Mouse (Mus musculus) gastrocnemius, adult 18-20 months (tissue): ENCODE measurements around the gene Dnal4. TPM values are rescaled to one million over a fixed set of nuclear protein-coding genes. Genes with fewer than 3 reads are reported as not detected.

Experiments used
- DNase-seq: peaks from one replicate; pipeline ENCODE4 v3.0.0; 2021; ENCODE audit warnings: low spot score
- total RNA-seq, 2 experiments: library from RNA; stranded (reverse); gene quantifications; 2 replicates each; pipeline ENCODE4 v1.2.3; 2021

Dnal4 gene
- total RNA-seq, 2 experiments from 2014 or later = 5.7 to 6.5 TPM

DNA sequence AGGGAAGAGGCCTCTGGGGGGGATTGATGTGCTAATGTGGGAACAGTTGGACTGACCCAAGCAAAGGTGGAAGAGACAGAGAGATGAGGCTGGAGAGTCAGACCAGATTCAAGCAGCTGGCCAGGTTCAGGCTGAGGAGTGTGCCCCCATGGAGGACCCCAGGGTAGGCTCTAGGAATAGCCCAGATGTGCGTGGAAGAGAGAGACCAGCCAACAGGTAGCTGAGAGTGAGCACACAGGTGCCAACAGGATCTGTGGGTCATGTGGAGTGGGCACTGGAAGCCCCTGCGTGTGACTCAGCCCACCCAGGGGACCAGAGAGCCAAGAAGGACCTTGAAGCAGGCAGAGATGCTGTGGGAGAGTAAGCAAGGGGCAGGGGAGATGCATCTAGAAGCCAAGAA is 24.0 kb upstream of the Dnal4 start:
- no peak for DNase-seq

GRCm38 (mm10) chr15:79800701-79801100 is 23.1 kb upstream of the Dnal4 start:
- DNase-seq = no peak

GRCm38 (mm10) chr15:79798591-79798990 is 20.9 kb upstream of the Dnal4 start:
- no peak for DNase-seq

DNA sequence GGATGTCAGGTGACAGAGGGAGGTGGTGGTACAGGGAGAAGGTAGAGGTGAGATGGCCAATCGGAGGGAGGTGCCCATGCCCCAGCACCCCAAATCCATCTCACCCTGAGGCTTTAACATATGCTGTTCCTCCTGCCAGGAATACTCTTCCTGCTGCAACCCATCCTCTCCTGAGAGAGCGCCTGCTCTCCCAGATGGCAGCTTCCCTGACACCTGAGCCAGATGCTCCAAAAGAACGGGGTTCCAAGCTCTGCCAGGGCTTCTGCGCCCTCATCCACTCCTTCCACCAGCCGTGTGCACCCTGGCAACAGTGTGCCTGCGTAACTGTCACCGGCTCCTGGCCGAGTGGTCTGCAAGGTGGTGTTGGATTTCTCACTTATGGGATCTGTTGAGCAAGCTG is 20.0 kb upstream of the Dnal4 start:
- DNase-seq = no peak

DNA sequence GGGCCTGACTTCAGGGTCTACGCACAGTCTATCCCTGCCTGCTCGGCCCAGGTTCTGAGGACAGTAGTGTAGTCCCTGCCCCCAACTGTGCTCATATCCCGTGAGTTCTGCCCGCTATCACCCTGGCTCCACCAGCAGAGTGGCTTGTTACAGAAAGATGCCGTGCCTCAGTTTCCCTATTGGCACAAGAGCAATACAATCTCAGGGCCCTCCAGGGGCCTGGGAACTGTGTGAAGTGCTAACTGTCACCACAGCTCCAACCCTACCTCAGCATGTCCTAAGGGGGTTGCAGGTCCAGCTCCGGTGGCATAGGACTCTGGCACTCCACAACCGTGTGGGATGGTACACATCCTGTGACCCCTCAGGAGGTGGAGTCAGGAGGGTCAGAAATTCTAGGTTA is 19.4 kb upstream of the Dnal4 start:
- no peak for DNase-seq

DNA sequence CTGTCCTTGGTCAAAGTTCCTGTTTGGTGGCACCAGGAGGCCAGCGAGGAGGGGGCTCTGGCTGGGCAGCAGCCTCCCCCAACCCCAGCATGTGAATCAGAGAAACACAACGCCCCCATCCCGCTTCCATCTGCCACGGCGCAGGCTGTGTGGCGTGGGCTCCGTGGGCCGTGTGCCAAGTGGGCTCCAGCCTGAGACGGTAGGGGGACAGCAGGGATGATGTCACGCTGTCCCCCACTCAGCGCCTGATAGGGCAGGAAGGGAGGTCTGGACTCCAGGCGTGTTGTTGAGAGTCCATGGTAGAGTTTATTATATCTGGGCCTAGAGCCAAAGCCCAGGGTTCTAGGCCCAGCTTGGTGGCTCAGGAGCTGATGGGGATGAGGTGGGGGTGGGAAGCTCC is 18.6 kb upstream of the Dnal4 start:
- DNase-seq = no peak

DNA sequence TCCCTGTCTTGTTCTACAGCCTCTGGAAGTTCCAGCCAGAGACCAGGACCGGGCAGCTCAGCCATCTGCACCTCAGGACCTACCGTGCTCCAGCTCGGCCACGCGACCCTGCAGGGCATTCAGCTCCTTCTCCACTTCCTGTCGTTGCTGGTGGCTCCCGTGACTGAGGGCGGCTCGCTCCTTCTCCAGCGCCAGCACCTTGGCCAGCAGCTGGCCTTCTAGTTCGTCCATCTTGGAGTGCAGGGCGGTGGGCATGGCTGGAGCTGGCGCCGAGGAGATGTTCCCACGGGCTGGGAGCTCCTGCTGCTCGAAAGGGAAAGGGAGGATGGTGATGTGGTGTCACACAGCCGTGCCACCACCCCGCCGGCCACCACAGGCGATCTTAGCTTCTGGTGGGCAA is 16.5 kb upstream of the Dnal4 start:
- DNase-seq = no peak

GRCm38 (mm10) chr15:79793076-79793475 is 15.4 kb upstream of the Dnal4 start:
- no peak for DNase-seq

DNA sequence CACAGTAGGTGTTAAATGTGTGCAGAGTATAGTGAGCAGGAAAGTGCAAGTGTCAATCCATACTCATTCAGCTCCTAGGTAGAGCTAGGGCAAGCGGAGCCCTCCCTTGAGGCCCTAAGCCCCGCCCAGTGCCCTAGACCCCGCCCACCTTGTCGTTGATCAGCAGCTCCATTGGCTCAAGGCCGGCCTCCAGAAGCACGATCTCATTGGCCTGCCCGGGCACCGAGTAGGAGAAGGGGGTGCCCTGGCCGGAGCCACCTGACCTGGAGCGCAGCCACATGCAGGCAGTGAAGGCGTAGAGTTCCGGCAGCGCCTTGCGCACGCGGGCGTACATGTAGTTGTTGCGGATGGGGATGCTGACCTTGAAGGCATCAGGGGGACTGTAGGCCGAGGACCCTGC is 14.8 kb upstream of the Dnal4 start:
- DNase-seq = no peak

DNA sequence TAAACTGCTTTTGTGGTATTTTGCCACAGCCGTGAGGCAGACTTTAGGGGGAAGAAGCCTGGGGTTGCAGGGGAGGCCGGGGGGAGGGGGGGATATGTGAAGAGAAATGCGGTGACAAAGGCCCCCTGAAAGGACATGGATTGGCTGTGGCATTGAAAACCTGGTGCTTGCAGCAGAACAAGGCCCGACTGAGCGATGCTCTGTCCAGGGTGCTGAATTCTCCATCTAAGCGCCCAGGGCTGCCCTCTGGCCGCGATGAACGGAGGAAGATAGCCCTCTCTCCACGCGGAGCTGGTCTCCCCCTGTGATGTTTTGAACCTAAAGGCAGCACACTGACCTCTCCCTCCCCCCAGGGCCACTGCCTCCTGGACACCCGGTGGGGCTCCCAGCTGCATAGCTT is 13.9 kb upstream of the Dnal4 start:
- no peak for DNase-seq

DNA sequence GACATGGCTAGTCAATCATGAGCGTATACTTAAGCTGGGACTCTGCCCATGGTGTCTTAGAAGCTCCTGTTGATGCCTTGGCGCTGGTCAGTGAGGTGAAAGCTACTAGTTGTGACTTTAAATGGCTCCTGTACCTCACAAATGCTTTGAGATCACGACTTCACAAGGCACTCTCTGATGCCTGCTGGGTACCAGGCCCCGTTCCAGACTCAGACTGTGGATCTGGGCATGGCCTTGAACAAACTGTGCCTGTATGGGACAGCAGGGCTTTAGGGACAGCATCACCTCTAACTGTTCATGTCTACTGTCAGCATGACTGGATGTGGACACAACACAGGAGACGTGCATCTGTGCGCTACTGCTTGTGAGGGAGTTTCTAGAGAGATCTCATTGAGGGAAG is 13.3 kb upstream of the Dnal4 start:
- DNase-seq = no peak

- no peak for DNase-seq
These were observed 12.5 kb upstream of the Dnal4 start for GRCm38 (mm10) chr15:79790111-79790510.

DNA sequence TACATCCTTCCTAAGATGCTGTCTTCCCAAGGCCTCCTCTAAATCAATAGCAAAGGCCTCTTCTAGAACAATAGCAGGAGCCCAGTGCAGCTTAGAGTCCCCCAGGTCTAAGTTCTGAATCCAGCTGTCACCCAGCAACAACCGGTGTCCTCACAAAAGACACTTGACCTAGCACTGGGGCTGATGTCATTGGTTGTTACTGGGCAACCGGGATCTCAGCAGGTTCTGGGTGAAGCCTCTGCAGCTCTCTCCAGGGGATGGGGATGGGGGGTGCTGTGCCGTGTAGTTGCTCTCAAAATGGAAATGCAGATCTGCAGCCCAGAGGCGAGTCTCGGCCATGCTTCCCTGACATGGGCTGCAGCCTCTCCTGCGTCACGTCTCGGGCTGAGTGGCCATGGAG is 10.2 kb upstream of the Dnal4 start:
- DNase-seq = no peak

GRCm38 (mm10) chr15:79785056-79785455 is 7.4 kb upstream of the Dnal4 start:
- DNase-seq = no peak

GRCm38 (mm10) chr15:79775662-79776061 is 2.0 kb downstream of the Dnal4 start:
- DNase-seq = no peak

DNA sequence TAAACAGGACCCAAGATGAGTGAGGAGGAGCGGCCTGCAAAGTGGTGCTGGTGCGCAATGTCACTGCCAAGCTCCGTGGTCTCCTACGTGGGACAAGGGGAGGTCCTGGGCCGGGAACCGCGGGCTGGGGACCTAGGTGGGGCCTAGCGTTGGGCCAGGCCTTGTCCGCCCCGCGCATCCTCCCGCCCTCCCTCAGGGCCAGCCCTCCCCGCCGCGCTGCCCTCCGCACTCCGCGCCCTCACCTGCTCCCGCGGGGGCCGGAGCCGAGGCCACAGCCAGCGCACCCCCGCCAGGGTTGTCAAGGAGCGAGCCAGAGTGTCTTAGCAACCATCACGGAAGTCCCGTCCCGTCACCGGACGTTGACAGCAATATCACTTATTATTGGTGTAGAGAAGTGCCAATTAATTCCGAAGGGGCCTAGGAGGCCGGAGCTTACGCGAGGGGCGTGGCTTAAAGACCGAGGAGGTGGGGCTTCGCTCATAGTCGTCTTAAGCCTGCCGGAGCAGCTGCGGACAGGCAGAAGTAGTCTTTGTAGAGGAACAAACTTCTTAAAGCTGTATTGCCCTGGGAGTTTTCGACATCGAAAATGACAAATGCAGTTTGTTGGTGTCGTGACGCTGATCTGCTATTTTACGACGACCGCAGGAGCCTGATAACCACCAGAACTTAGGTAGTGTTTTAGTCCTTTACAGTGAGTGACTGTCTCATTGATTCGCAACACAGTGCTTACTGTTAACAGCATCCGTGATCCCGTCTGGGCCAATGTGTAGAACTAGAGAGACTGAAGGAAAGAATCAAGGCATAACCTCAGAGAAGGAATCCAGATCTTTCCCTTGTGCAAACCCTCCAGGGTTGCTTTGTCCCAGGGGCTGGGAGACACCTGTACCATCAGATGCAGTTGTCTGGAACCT is 3.3 kb downstream of the Dnal4 start:
- peak; percentile 98 for DNase-seq

DNA sequence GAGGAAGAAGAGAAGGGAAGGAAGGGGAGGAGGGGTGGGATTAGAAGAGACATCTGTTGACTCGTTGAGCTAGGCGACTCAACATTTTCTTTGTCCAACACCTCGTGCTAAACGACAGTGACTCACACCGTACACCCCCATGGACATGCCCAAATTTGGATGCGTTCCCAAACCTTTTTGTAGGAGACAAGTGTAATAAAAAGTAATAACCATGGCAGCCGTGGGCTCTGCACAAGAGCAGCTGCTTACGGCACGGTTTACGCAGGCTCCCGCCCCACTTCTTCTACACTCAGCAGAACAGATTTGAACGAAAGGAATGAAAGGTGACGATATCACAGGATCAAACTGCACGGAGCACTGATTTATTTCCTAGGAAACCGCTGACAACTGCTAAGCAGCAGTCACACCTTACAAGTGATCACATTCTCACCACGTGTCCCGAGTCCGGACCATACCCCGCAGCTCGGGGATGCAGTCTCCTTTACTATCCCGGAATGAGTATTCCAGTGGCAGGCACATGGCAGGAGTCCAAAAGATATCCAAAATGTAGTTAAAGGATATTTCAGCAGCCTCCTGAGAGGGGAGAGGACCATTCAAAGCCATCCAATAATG is 6.9 kb downstream of the Dnal4 start:
- no peak for DNase-seq

DNA sequence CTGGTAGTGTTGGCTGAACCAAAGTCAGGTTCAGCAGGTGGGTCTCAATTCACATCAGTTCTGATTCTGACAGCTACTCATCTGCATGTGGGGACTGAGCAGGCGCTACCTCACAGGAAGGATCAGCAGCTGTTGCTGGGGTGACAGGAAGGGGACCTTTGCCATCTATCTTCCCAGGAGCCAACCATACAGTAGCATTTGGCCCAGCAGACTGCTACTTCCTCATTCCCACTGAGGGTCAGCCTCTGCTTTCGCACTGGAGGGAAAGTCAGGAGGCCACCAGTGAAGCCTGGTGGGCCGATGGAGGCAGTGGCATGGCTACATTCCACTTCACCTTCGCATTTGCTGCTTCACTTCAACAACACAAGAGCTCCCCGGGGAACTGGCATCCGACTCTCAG is 9.3 kb downstream of the Dnal4 start:
- DNase-seq = no peak

DNA sequence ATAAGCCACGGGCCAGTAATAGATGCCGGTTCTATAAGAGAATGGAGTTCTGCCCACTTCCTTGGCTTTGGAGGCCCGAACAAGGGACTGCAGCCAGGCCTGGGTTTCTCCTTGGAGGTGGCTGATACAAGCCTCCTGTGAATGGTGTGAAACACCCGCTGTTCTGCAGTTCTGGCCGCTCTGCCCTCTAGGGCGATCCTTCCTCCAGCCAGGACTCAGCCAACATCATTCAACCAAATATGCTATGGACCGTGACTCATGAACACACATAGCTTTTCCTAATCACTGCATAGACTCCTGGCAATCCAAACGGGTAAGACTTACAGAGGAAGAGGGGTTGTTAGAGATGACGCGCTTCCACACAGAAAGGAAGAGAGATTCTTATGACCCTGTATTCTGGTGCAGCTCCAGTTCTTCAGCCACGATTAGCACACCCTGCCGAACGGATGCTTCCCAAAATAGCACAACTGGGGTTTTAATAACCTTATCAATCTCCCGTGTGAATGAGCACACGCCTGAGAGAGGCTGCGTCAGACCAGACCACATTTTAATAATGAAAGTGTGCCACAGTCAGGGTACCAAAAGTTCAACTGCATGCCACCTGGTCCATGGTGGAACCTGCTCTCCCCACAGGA is 10.2 kb downstream of the Dnal4 start:
- no peak for DNase-seq

- DNase-seq = no peak
These were observed 11.0 kb downstream of the Dnal4 start for GRCm38 (mm10) chr15:79766586-79767071.

- no peak for DNase-seq
These were observed 11.5 kb downstream of the Dnal4 start for GRCm38 (mm10) chr15:79766168-79766567.

GRCm38 (mm10) chr15:79765361-79765760 is 12.3 kb downstream of the Dnal4 start:
- no peak for DNase-seq
